Mouse (Mus musculus) layer of hippocampus, adult 9-10 months (tissue): ENCODE data around the gene Vmn1r130.
"Not testable (repeated sequence)": the region's sequence is repeated elsewhere in the genome, so short reads cannot be mapped to it uniquely, and the experiment has no call there.

ENCODE experiments used
- DNase-seq: peaks from one replicate; pipeline ENCODE4 v3.0.0; 2022; ENCODE audit warnings: low spot score

The Vmn1r130 gene

DNA sequence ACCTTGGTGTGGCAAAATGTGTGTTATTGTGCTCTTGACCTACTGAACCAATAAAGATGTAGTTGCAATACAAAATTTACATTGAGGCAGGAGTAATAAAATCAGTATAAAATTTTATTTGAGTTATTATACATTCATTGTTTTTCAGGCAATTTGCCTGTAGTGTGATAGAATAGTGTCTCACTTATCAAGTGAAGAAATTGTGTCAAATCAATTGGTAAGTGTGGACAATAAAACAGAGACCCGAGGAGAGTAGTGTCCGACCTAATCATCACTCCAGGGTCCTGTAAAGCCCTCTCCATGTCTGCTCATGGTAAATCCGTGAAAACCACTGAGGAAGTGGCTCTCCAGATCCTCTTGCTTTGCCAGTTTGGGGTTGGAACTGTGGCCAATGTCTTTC is at the start of gene Vmn1r130:
Vmn1r130 (plus strand) TSS at position 301 of the 400 bp plus-strand sequence.
- DNase-seq: not testable (repeated sequence)

DNA sequence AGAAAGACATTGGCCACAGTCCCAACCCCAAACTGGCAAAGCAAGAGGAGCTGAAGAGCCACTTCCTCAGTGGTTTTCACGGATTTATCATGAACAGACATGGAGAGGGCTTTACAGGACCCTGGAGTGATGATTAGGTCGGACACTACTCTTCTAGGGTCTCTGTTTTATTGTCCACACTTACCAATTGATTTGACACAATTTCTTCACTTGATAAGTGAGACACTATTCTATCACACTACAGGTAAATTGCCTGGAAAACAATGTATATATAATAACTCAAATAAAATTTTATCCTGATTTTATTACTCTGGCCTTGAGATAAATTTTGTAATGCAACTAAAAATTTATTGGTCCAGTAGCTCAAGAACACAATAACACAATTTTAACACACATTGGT is 34.4 kb downstream of the Vmn1r130 start, which contains the start of gene Vmn1r131:
Vmn1r131 (minus strand) TSS at position 101 of the 400 bp plus-strand sequence.
- DNase-seq: not testable (repeated sequence)
